Mouse (Mus musculus): Measurements from ENCODE around the gene Fancc. TPM values are rescaled to one million over a fixed set of nuclear protein-coding genes. Genes with fewer than 3 reads are reported as not detected.

Fancc gene
- polyA plus RNA-seq, 1 experiment from 2014 or later: 24.0 TPM

- peak; percentile 83 for ATAC-seq (ENCODE audit: low FRiP score, low read depth)
- Histone ChIP-seq H3K9me3 (no peaks in the 10 kb centered on the region), H3K9ac (0 out of 2 replicates have a peak overlapping the region, but pooled peaks have one; percentile 17), H3K4me2 (replicated peaks) (peak overlapping the region; percentile 25; the same call in 1 of the 2 replicates), H3K27me3 (replicated peaks) (no peaks in the 10 kb centered on the region), H3K4me3 (no peak overlapping the region), H3K36me3 (peaks cover 37% of the 10 kb centered on the region), H3K27ac (peak overlapping the region; percentile 66; the same call in 1 of the 2 replicates), H3K4me1 (peaks cover 48% of the 10 kb centered on the region)
- 7% methylated on average over 16 of the region's 16 CpGs for WGBS
Measured at GRCm38 (mm10) chr13:63305160-63306011, 191.7 kb downstream of the Fancc start.

DNA sequence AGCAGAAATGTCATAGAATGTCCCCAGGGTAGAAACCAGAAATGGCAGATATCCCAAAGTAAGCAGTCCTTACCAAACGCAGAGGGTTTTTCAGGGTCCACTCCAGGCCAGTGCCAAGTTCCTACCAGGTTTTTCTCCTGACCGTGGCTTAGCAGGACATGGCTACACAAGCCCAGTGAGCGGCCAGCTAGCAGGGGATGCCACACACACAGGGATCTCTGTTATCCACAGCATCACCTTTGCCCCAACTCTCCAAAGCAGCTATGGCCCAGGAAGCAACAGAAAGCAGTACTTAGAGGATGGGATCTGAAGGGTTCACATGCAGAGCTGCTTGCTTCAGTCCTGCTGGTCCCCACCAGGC lies 192.3 kb downstream of the Fancc start:
- 0 out of 2 replicates have a peak overlapping the region, but pooled peaks have one; percentile 17 for H3K9ac ChIP-seq
- peak; percentile 14; the same call in 1 of the 2 replicates for ATAC-seq (ENCODE audit: low FRiP score, low read depth)
- H3K9me3 ChIP-seq: no peaks in the 10 kb centered on the region
- no peak overlapping the region for H3K4me3 ChIP-seq
- H3K4me2 ChIP-seq (replicated peaks): peak overlapping the region; percentile 25; the same call in 1 of the 2 replicates
- WGBS: 20% methylated on average over 3 of the region's 3 CpGs
- H3K27me3 ChIP-seq (replicated peaks): no peaks in the 10 kb centered on the region
- peaks cover 39% of the 10 kb centered on the region for H3K36me3 ChIP-seq
- peak overlapping the region; percentile 66; the same call in 1 of the 2 replicates for H3K27ac ChIP-seq
- peaks cover 48% of the 10 kb centered on the region for H3K4me1 ChIP-seq

DNA sequence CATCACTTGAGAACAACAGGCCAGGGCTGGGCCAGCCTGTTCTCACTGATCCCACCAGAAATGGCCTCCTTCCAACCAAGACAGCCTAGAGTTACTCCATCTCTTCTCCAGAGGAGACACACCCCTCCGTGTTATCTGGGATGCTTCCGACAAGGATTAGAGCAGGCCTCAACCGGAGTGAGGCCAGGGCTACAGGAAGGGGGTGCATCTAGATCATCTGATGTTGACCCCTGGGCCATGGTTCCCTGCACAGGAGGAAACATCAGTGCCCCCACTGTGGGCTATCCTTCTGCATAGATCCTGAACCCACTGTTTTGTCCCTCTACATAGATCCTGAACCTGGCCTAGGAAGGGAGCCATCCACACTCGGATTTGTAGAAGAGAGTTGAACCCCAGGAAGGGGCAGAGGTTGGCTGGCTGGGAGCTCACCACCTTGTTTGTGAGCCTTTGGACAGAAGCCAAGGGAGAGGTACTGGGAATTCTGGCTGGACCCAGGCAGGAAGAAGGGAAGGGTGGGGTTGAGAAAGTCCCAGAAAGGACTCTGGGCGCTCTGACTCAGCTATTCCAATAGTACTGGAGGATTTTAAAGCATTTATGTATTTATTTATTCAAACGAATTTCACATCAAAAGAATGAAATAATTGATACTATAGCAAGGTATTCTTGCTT lies 192.8 kb downstream of the Fancc start:
- Histone ChIP-seq H3K9me3 (no peaks in the 10 kb centered on the region), H3K4me3 (no peak overlapping the region), H3K27ac (no peak overlapping the region), H3K9ac (no peak overlapping the region), H3K36me3 (peaks cover 42% of the 10 kb centered on the region), H3K4me2 (replicated peaks) (no peak overlapping the region), H3K27me3 (replicated peaks) (no peaks in the 10 kb centered on the region), H3K4me1 (peaks cover 48% of the 10 kb centered on the region)
- no peak for ATAC-seq (ENCODE audit: low FRiP score, low read depth)
- 71% methylated on average over 6 of the region's 6 CpGs for WGBS

DNA sequence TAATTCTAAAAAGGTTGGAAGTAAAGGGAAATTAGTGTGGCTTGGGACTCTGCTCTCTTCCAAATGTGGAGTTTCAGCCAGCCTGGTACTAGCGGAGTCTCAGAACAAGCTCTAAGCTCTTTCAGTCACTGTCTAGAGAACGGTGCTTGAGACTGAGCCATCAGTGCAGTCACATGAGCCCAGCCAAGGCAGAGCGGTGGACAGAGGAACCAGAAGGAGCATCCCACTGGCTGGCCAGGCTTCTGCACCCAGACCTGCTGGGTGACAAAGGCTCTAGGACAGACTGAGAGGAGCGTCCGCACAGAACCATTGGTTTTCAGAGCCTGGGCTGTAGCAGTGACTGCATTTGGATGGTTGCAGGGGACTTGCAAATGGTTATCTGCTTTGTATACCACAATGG lies 194.7 kb downstream of the Fancc start:
- no peaks in the 10 kb centered on the region for H3K27me3 ChIP-seq (replicated peaks)
- H3K9ac ChIP-seq: no peak overlapping the region
- H3K36me3 ChIP-seq: peaks cover 50% of the 10 kb centered on the region
- no peak for ATAC-seq (ENCODE audit: low FRiP score, low read depth)
- H3K4me2 ChIP-seq (replicated peaks): no peak overlapping the region
- H3K4me3 ChIP-seq: no peak overlapping the region
- WGBS: 86% methylated on average over 5 of the region's 5 CpGs
- H3K4me1 ChIP-seq: peaks cover 48% of the 10 kb centered on the region
- no peaks in the 10 kb centered on the region for H3K9me3 ChIP-seq
- no peak overlapping the region for H3K27ac ChIP-seq

DNA sequence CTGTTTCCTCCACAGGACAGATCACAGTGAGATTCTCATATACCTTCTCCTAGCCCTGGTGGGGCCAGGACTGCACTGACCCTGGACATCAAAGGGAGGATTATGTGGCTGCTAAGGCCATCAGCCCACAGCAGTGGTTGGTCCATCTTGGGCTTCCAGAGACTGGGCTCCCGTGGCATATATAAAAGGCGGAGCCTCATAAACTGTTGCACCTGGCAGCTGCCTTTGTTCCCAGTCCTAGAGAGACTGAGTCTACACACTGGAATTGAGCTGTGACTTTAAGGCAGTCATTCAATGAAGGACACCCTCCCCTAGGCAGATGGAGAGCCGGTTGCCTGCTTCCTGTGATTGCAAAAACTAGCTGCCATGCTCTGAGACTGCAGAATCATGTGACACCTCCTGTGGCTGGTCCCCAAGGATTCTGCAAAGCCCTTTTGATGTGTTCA lies 195.3 kb downstream of the Fancc start:
- no peaks in the 10 kb centered on the region for H3K27me3 ChIP-seq (replicated peaks)
- no peak overlapping the region for H3K4me3 ChIP-seq
- H3K9ac ChIP-seq: no peak overlapping the region
- H3K36me3 ChIP-seq: peaks cover 56% of the 10 kb centered on the region
- no peak overlapping the region for H3K27ac ChIP-seq
- no peak overlapping the region for H3K4me2 ChIP-seq (replicated peaks)
- H3K9me3 ChIP-seq: no peaks in the 10 kb centered on the region
- ATAC-seq (ENCODE audit: low FRiP score, low read depth): no peak
- 12% methylated on average over 3 of the region's 3 CpGs for WGBS
- peaks cover 44% of the 10 kb centered on the region for H3K4me1 ChIP-seq

DNA sequence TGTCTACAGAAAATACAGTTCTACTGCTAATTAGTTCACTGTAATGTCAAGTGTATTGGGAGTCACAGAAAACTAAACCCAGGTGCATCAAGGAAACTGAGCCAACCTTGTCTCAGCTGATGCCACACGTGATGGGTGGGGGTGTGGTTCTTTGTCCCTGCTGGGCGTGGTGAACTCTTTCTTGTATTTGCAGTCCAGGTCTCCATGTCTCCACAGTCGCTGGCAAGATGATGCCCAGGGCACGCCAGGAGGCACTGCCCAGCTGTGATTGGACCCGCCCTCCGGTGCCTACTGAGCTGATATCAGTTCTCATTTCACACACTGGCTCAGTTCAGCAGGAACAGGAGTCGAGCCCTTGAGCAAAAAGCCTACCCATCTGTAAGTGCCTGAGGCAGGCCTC lies 196.1 kb downstream of the Fancc start:
- Histone ChIP-seq H3K4me1 (peaks cover 36% of the 10 kb centered on the region), H3K9ac (no peak overlapping the region), H3K27me3 (replicated peaks) (no peaks in the 10 kb centered on the region), H3K4me3 (no peak overlapping the region), H3K9me3 (no peaks in the 10 kb centered on the region), H3K27ac (no peak overlapping the region; the same call in 1 of the 2 replicates), H3K4me2 (replicated peaks) (no peak overlapping the region), H3K36me3 (peaks cover 56% of the 10 kb centered on the region)
- WGBS: 68% methylated on average over 7 of the region's 7 CpGs
- ATAC-seq (ENCODE audit: low FRiP score, low read depth): no peak

DNA sequence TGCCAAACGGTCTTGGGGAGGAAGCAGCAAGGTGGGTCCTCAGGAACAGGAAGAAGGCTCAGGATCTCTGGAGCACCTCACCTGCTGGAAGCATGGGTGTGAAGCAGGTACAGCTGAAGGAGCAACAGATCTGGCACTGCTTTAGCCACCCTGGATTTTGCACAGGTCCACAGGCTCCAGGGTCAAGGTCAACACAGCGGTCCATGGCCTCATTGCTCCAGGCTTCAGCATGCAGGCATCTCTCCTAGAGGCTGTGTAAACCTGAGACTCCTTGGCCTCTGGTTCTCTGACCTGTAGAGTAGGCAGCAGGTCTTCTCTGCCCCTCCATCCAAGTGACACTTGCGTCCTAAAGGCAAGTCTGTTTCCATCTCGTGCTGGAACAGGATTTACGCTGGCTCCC lies 198.1 kb downstream of the Fancc start:
- H3K4me2 ChIP-seq (replicated peaks): no peak overlapping the region
- no peaks in the 10 kb centered on the region for H3K27me3 ChIP-seq (replicated peaks)
- no peak for ATAC-seq (ENCODE audit: low FRiP score, low read depth)
- no peaks in the 10 kb centered on the region for H3K9me3 ChIP-seq
- H3K27ac ChIP-seq: no peak overlapping the region
- no peak overlapping the region for H3K9ac ChIP-seq
- H3K4me1 ChIP-seq: peaks cover 34% of the 10 kb centered on the region
- WGBS: 89% methylated on average over 5 of the region's 5 CpGs
- H3K36me3 ChIP-seq: peaks cover 51% of the 10 kb centered on the region
- no peak overlapping the region for H3K4me3 ChIP-seq

DNA sequence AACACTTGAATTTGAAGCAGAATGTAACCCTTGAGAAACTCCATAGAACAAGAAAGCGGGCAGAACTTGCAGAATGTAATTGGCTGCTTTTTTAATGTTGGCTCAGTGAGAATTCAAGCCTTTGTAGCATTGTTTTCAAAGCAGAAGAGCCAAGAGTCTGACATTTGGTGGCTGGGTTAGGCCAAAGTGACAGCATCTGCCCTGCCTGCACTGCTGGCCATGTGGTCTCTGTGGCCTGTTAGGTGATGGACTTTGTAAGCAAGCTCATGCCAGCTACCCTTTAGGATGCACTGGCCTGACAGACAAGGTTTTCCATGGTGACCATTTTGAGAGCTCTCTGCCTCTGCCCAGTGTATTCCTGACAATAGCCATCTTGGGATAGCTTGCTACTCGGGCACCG lies 199.1 kb downstream of the Fancc start:
- peaks cover 41% of the 10 kb centered on the region for H3K4me1 ChIP-seq
- ATAC-seq (ENCODE audit: low FRiP score, low read depth): no peak
- H3K27ac ChIP-seq: no peak overlapping the region
- no peak overlapping the region for H3K4me2 ChIP-seq (replicated peaks)
- no peak overlapping the region for H3K4me3 ChIP-seq
- H3K36me3 ChIP-seq: peaks cover 42% of the 10 kb centered on the region
- WGBS: 92% methylated on average over 3 of the region's 3 CpGs
- no peak overlapping the region for H3K9ac ChIP-seq
- no peaks in the 10 kb centered on the region for H3K27me3 ChIP-seq (replicated peaks)
- H3K9me3 ChIP-seq: no peaks in the 10 kb centered on the region

GRCm38 (mm10) chr13:63297003-63297402 lies 200.1 kb downstream of the Fancc start:
- H3K4me1 ChIP-seq: peaks cover 36% of the 10 kb centered on the region
- no peak for ATAC-seq (ENCODE audit: low FRiP score, low read depth)

DNA sequence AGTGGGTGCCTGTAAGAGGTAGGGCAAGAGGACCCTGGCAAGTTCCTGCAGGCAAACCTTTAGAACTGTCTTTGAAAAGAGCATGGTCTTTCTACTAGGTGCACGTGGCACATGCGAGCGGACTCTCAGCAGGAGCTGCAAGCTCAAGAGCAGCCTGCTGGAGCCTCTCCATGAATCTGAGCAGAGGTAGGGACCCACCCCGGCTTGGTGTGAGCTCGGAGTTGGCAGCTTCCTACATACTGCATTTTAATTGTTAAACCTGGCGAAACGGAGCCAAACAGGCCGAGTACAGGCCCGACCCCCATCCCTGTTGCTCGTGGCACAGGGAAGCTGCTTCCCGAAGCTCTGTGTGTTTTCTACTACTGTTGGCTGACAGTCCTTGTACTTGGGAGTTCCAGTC lies 200.8 kb downstream of the Fancc start:
- Histone ChIP-seq H3K4me1 (peaks cover 29% of the 10 kb centered on the region), H3K27ac (no peak overlapping the region), H3K9ac (no peak overlapping the region), H3K4me2 (replicated peaks) (no peak overlapping the region), H3K36me3 (peaks cover 34% of the 10 kb centered on the region), H3K27me3 (replicated peaks) (no peaks in the 10 kb centered on the region), H3K4me3 (no peak overlapping the region), H3K9me3 (no peaks in the 10 kb centered on the region)
- WGBS: 91% methylated on average over 11 of the region's 11 CpGs
- ATAC-seq (ENCODE audit: low FRiP score, low read depth): no peak

More at GRCm38 (mm10) chr13:63297003-63297402, 200.1 kb downstream of the Fancc start:
- Histone ChIP-seq H3K27me3 (replicated peaks) (no peaks in the 10 kb centered on the region), H3K27ac (no peak overlapping the region), H3K4me2 (replicated peaks) (no peak overlapping the region), H3K9me3 (no peaks in the 10 kb centered on the region), H3K4me3 (no peak overlapping the region), H3K9ac (no peak overlapping the region), H3K36me3 (peaks cover 39% of the 10 kb centered on the region)
- WGBS: 92% methylated on average over 2 of the region's 2 CpGs

- no peak overlapping the region for H3K27ac ChIP-seq
- H3K4me1 ChIP-seq: peaks cover 27% of the 10 kb centered on the region
- H3K9me3 ChIP-seq: no peaks in the 10 kb centered on the region
- no peak overlapping the region; the same call in 1 of the 2 replicates for H3K4me2 ChIP-seq (replicated peaks)
- no peak overlapping the region for H3K4me3 ChIP-seq
- H3K27me3 ChIP-seq (replicated peaks): no peaks in the 10 kb centered on the region
- 18% methylated on average over 15 of the region's 15 CpGs for WGBS
- H3K9ac ChIP-seq: no peak overlapping the region
- peak; percentile 43; the same call in 1 of the 2 replicates for ATAC-seq (ENCODE audit: low FRiP score, low read depth)
- peaks cover 18% of the 10 kb centered on the region for H3K36me3 ChIP-seq
Measured at GRCm38 (mm10) chr13:63294359-63295193, 202.5 kb downstream of the Fancc start.

- H3K27me3 ChIP-seq (replicated peaks): no peaks in the 10 kb centered on the region
- no peak overlapping the region for H3K4me2 ChIP-seq (replicated peaks)
- peaks cover 36% of the 10 kb centered on the region for H3K4me1 ChIP-seq
Measured at GRCm38 (mm10) chr13:63293647-63294046, 203.4 kb downstream of the Fancc start.

More at GRCm38 (mm10) chr13:63293647-63294046, 203.4 kb downstream of the Fancc start:
- ATAC-seq (ENCODE audit: low FRiP score, low read depth): no peak
- 38% methylated on average over 3 of the region's 3 CpGs for WGBS
- Histone ChIP-seq H3K27ac (no peak overlapping the region), H3K9ac (no peak overlapping the region), H3K36me3 (peaks cover 13% of the 10 kb centered on the region), H3K9me3 (no peaks in the 10 kb centered on the region), H3K4me3 (no peak overlapping the region)

Measured in neural tube, embryonic 12.5 days (tissue).